In genomic region chr13:5728808-5729207, GRCm38 (mm10) we compare ENCODE assay signal across 17 mouse cellular contexts.
DNase-seq lines count a peak whose midpoint lies in the region; ATAC-seq lines count a peak whose summit lies in the region.
"Had no signal": no experiment of that assay in that cellular context is flagged by ENCODE, and none has a peak within 500 bp of the region (broad histone marks: within the 10 kb centered on the region; RNA-seq: fewer than 3 reads in every experiment).

No protein-coding gene starts in this region.

- H3K27ac ChIP-seq in neural tube, embryonic 11.5 days (ENCODE audit: low read depth, low read length), result no peak overlapping the region
- H3K27ac ChIP-seq in neural tube, embryonic 15.5 days (replicated peaks), result no peak overlapping the region
- no peak overlapping the region for H3K27ac ChIP-seq in forebrain, embryonic 13.5 days
- 0 out of 2 replicates have a peak overlapping the region, but pooled peaks have one; percentile 22 for H3K27ac ChIP-seq in hindbrain, embryonic 15.5 days (replicated peaks)
- H3K27ac ChIP-seq: embryonic facial prominence, embryonic 15.5 days; heart, adult 2 months; stomach, embryonic 15.5 days had no signal

- no peaks in the 10 kb centered on the region for H3K4me1 ChIP-seq in neural tube, embryonic 11.5 days (ENCODE audit: control insufficient read depth, insufficient read depth, low read length)
- no peaks in the 10 kb centered on the region for H3K4me1 ChIP-seq in neural tube, embryonic 15.5 days
- peaks cover 12% of the 10 kb centered on the region for H3K4me1 ChIP-seq in forebrain, embryonic 13.5 days
- no peaks in the 10 kb centered on the region for H3K4me1 ChIP-seq in hindbrain, embryonic 15.5 days (replicated peaks)
- H3K4me1 ChIP-seq: embryonic facial prominence, embryonic 15.5 days; stomach, embryonic 15.5 days had no signal

- H3K36me3 ChIP-seq in neural tube, embryonic 11.5 days (ENCODE audit: control insufficient read depth, insufficient read depth, low read length), result no peaks in the 10 kb centered on the region
- no peaks in the 10 kb centered on the region for H3K36me3 ChIP-seq in neural tube, embryonic 15.5 days
- H3K36me3 ChIP-seq in forebrain, embryonic 13.5 days (ENCODE audit: poor library complexity, severe bottlenecking), result no peaks in the 10 kb centered on the region
- H3K36me3 ChIP-seq in hindbrain, embryonic 15.5 days, result no peaks in the 10 kb centered on the region
- H3K36me3 ChIP-seq: embryonic facial prominence, embryonic 15.5 days; stomach, embryonic 15.5 days had no signal

- H3K27me3 ChIP-seq in neural tube, embryonic 11.5 days (ENCODE audit: control insufficient read depth, insufficient read depth, low read length), result no peaks in the 10 kb centered on the region
- H3K27me3 ChIP-seq in neural tube, embryonic 15.5 days (replicated peaks), result no peaks in the 10 kb centered on the region
- H3K27me3 ChIP-seq in forebrain, embryonic 13.5 days, result no peaks in the 10 kb centered on the region
- H3K27me3 ChIP-seq in hindbrain, embryonic 15.5 days, result no peaks in the 10 kb centered on the region
- H3K27me3 ChIP-seq: embryonic facial prominence, embryonic 15.5 days; stomach, embryonic 15.5 days had no signal

- no peak overlapping the region for H3K4me3 ChIP-seq in neural tube, embryonic 11.5 days (ENCODE audit: low read depth, low read length)
- H3K4me3 ChIP-seq in neural tube, embryonic 15.5 days (replicated peaks), result no peak overlapping the region
- H3K4me3 ChIP-seq in forebrain, embryonic 13.5 days, result no peak overlapping the region
- no peak overlapping the region for H3K4me3 ChIP-seq in hindbrain, embryonic 15.5 days
- H3K4me3 ChIP-seq: embryonic facial prominence, embryonic 15.5 days; heart, adult 2 months; stomach, embryonic 15.5 days had no signal

- WGBS in neural tube, embryonic 11.5 days, result 41% methylated on average over 1 of the region's 1 CpGs
- 20% methylated on average over 1 of the region's 1 CpGs for WGBS in neural tube, embryonic 15.5 days
- 18% methylated on average over 1 of the region's 1 CpGs for WGBS in forebrain, embryonic 13.5 days
- WGBS in hindbrain, embryonic 15.5 days, result 12% methylated on average over 1 of the region's 1 CpGs

- H3K9me3 ChIP-seq in neural tube, embryonic 11.5 days (ENCODE audit: control insufficient read depth, low read length), result no peaks in the 10 kb centered on the region
- H3K9me3 ChIP-seq in neural tube, embryonic 15.5 days (replicated peaks), result no peaks in the 10 kb centered on the region
- no peaks in the 10 kb centered on the region for H3K9me3 ChIP-seq in forebrain, embryonic 13.5 days (replicated peaks)
- H3K9me3 ChIP-seq in hindbrain, embryonic 15.5 days, result no peaks in the 10 kb centered on the region
- H3K9me3 ChIP-seq: embryonic facial prominence, embryonic 15.5 days; stomach, embryonic 15.5 days had no signal

- ATAC-seq in neural tube, embryonic 11.5 days (ENCODE audit: insufficient read depth, low FRiP score, low TSS enrichment), result peak; percentile 70
- no peak for ATAC-seq in neural tube, embryonic 15.5 days (ENCODE audit: low FRiP score)
- peak; percentile 76 for ATAC-seq in forebrain, embryonic 13.5 days
- ATAC-seq in hindbrain, embryonic 15.5 days (ENCODE audit: low FRiP score, low read depth), result peak; percentile 82
- ATAC-seq in activated CD4-positive, CD25-positive, alpha-beta regulatory T cell, adult 4 months, result no peak
- ATAC-seq: liver, postnatal 0 days had no signal

- peak; percentile 16 for DNase-seq in neural tube, embryonic 11.5 days (ENCODE audit: low spot score)
- DNase-seq in retina, embryonic 14.5 days (ENCODE audit: low spot score), result peak; percentile 80
- DNase-seq in adrenal gland, adult 2 months, result no peak
- no peak for DNase-seq in layer of hippocampus, postnatal 10 days (ENCODE audit: low spot score in 2 of 2)
- DNase-seq: cerebellum, postnatal 10 days; heart, adult 2 months; heart, postnatal 10 days; kidney, adult 18-20 months; kidney, postnatal 25 days; liver, postnatal 0 days; lung, postnatal 36 days had no signal

- H3K9ac ChIP-seq in neural tube, embryonic 11.5 days (ENCODE audit: low read length), result no peak overlapping the region
- H3K9ac ChIP-seq in neural tube, embryonic 15.5 days (replicated peaks), result no peak overlapping the region
- no peak overlapping the region for H3K9ac ChIP-seq in forebrain, embryonic 13.5 days
- no peak overlapping the region for H3K9ac ChIP-seq in hindbrain, embryonic 15.5 days
- H3K9ac ChIP-seq: embryonic facial prominence, embryonic 15.5 days; liver, postnatal 0 days; stomach, embryonic 15.5 days had no signal

- no peak overlapping the region for H3K4me2 ChIP-seq in neural tube, embryonic 11.5 days (ENCODE audit: low read depth)
- H3K4me2 ChIP-seq in neural tube, embryonic 15.5 days, result no peak overlapping the region
- no peak overlapping the region for H3K4me2 ChIP-seq in forebrain, embryonic 13.5 days
- H3K4me2 ChIP-seq in hindbrain, embryonic 15.5 days, result no peak overlapping the region
- H3K4me2 ChIP-seq: embryonic facial prominence, embryonic 15.5 days; stomach, embryonic 15.5 days had no signal

Comparison
In these comparisons a context has a peak if more than half of its experiments do, and no peak if none do; other contexts are left out.
1. ATAC-seq: peak in neural tube, embryonic 11.5 days (single experiment), forebrain, embryonic 13.5 days (single experiment) and hindbrain, embryonic 15.5 days (single experiment); none in neural tube, embryonic 15.5 days (single experiment) and activated CD4-positive, CD25-positive, alpha-beta regulatory T cell, adult 4 months (single experiment).
2. DNase-seq: peak in neural tube, embryonic 11.5 days (single experiment) and retina, embryonic 14.5 days (single experiment); none in adrenal gland, adult 2 months (single experiment) and layer of hippocampus, postnatal 10 days (0 of 2).